Comparison of ENCODE assay signal across 15 mouse cellular contexts in the genomic region with DNA sequence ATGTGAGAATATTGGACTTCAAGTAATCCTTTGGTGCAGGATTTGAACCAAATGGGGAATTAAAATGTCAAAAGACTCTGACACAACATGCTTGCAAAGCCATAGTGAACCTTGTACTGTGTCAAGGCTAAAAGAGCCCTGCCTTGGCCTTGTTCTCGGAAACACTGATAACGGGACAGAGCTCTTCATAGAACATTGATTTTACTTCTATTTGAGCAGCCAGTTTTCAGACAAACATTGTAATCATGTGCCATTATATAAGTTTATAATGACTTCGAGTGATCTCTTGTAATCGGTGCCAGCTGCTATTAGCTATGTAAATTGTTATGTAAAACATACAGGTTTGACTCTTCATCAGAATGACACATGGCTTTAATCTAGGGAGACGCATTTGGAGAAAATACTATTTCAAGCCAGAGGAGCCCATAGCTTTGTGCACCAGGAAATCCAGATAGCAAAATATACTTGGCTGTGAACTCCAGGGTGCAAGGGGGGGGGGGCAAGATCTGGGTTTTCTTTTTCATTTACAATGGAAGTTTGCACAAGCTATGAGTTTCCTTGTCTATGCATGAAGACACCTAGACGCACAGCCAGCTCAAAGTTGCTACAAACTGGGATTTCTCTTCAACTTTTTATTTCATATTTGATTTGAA.
DNase-seq lines count a peak whose midpoint lies in the region; ATAC-seq and TF ChIP-seq lines count a peak whose summit lies in the region.
"Had no signal": no experiment of that assay in that cellular context is flagged by ENCODE, and none has a peak within 500 bp of the region (broad histone marks: within the 10 kb centered on the region; RNA-seq: fewer than 3 reads in every experiment).

No protein-coding gene starts in this region.

- H3K36me3 ChIP-seq in heart, embryonic 11.5 days (ENCODE audit: control insufficient read depth, insufficient read depth, low read length): peaks cover 4% of the 10 kb centered on the region; the same call in 1 of the 2 replicates
- H3K36me3 ChIP-seq in liver, embryonic 13.5 days: peaks cover 3% of the 10 kb centered on the region; the same call in 1 of the 2 replicates
- H3K36me3 ChIP-seq in embryonic facial prominence, embryonic 14.5 days (ENCODE audit: control insufficient read depth, insufficient read depth, low read length): peaks cover 42% of the 10 kb centered on the region; the same call in 1 of the 2 replicates
- H3K36me3 ChIP-seq in liver, postnatal 0 days (replicated peaks; ENCODE audit: insufficient read depth, low read length): peaks cover 23% of the 10 kb centered on the region
- H3K36me3 ChIP-seq: hindbrain, embryonic 12.5 days had no signal

- no peaks in the 10 kb centered on the region for H3K27me3 ChIP-seq in heart, embryonic 11.5 days (ENCODE audit: control insufficient read depth, insufficient read depth, low read length)
- no peaks in the 10 kb centered on the region for H3K27me3 ChIP-seq in liver, embryonic 13.5 days
- no peaks in the 10 kb centered on the region for H3K27me3 ChIP-seq in embryonic facial prominence, embryonic 14.5 days (replicated peaks; ENCODE audit: control insufficient read depth, insufficient read depth, low read length)
- H3K27me3 ChIP-seq in liver, postnatal 0 days (ENCODE audit: insufficient read depth, low read length): no peaks in the 10 kb centered on the region
- H3K27me3 ChIP-seq: hindbrain, embryonic 12.5 days; Patski had no signal

- H3K9ac ChIP-seq in heart, embryonic 11.5 days (ENCODE audit: low read depth, low read length): no peak overlapping the region
- H3K9ac ChIP-seq in liver, embryonic 13.5 days: no peak overlapping the region
- no peak overlapping the region for H3K9ac ChIP-seq in embryonic facial prominence, embryonic 14.5 days (ENCODE audit: low read depth, low read length)
- H3K9ac ChIP-seq in liver, postnatal 0 days (replicated peaks): no peak overlapping the region
- H3K9ac ChIP-seq: hindbrain, embryonic 12.5 days had no signal

- no peak for TF ChIP-seq CTCF in liver, postnatal 0 days (IDR thresholded peaks at IDR 0.05; ENCODE audit: low read depth)

- H3K9me3 ChIP-seq in heart, embryonic 11.5 days (replicated peaks; ENCODE audit: control insufficient read depth, low read length): no peaks in the 10 kb centered on the region
- no peaks in the 10 kb centered on the region for H3K9me3 ChIP-seq in liver, embryonic 13.5 days (replicated peaks)
- no peaks in the 10 kb centered on the region for H3K9me3 ChIP-seq in embryonic facial prominence, embryonic 14.5 days (ENCODE audit: control insufficient read depth, low read length)
- no peaks in the 10 kb centered on the region for H3K9me3 ChIP-seq in liver, postnatal 0 days (ENCODE audit: low read length)
- H3K9me3 ChIP-seq: hindbrain, embryonic 12.5 days; megakaryocyte, embryonic 14.5 days had no signal

- peak overlapping the region; percentile 11 for H3K27ac ChIP-seq in heart, embryonic 11.5 days (ENCODE audit: low read depth, low read length)
- peak overlapping the region; percentile 15; the same call in 1 of the 2 replicates for H3K27ac ChIP-seq in liver, embryonic 13.5 days
- peak overlapping the region; percentile 45 for H3K27ac ChIP-seq in embryonic facial prominence, embryonic 14.5 days (replicated peaks; ENCODE audit: low read depth, low read length)
- peak overlapping the region; percentile 66 for H3K27ac ChIP-seq in liver, postnatal 0 days (ENCODE audit: low read depth)
- H3K27ac ChIP-seq: hindbrain, embryonic 12.5 days had no signal

- H3K4me2 ChIP-seq in heart, embryonic 11.5 days: 0 out of 2 replicates have a peak overlapping the region, but pooled peaks have one; percentile 9
- no peak overlapping the region for H3K4me2 ChIP-seq in liver, embryonic 13.5 days
- no peak overlapping the region for H3K4me2 ChIP-seq in embryonic facial prominence, embryonic 14.5 days (ENCODE audit: low read depth, low read length)
- no peak overlapping the region for H3K4me2 ChIP-seq in liver, postnatal 0 days (ENCODE audit: low read depth, low read length)
- H3K4me2 ChIP-seq: hindbrain, embryonic 12.5 days had no signal

- H3K4me1 ChIP-seq in heart, embryonic 11.5 days (ENCODE audit: control insufficient read depth, insufficient read depth, low read length): peaks cover 34% of the 10 kb centered on the region
- H3K4me1 ChIP-seq in liver, embryonic 13.5 days (replicated peaks): peaks cover 34% of the 10 kb centered on the region
- H3K4me1 ChIP-seq in embryonic facial prominence, embryonic 14.5 days (ENCODE audit: control insufficient read depth, insufficient read depth, low read length): peaks cover 36% of the 10 kb centered on the region
- H3K4me1 ChIP-seq in liver, postnatal 0 days (ENCODE audit: insufficient read depth): peaks cover 45% of the 10 kb centered on the region

- H3K4me3 ChIP-seq in heart, embryonic 11.5 days (ENCODE audit: low read depth, low read length): no peak overlapping the region
- no peak overlapping the region for H3K4me3 ChIP-seq in liver, embryonic 13.5 days (replicated peaks)
- no peak overlapping the region for H3K4me3 ChIP-seq in embryonic facial prominence, embryonic 14.5 days (ENCODE audit: low read depth, low read length)
- no peak overlapping the region for H3K4me3 ChIP-seq in liver, postnatal 0 days (ENCODE audit: low read depth, low read length)
- H3K4me3 ChIP-seq: hindbrain, embryonic 12.5 days; megakaryocyte, embryonic 14.5 days; myocyte had no signal

- peak; percentile 77 for TF ChIP-seq EP300 in liver, postnatal 0 days (IDR thresholded peaks at IDR 0.05; ENCODE audit: low read depth)

- ATAC-seq in heart, embryonic 11.5 days (replicated peaks; ENCODE audit: insufficient number of reproducible peaks, low FRiP score, low TSS enrichment): no peak
- ATAC-seq in liver, embryonic 13.5 days (ENCODE audit: low read depth): no peak
- ATAC-seq in embryonic facial prominence, embryonic 14.5 days (ENCODE audit: low read depth): no peak
- peak; percentile 74 for ATAC-seq in liver, postnatal 0 days
- ATAC-seq: Patski had no signal

- WGBS in heart, embryonic 11.5 days (ENCODE audit: insufficient replicate concordance): 48% methylated on average over 6 of the region's 6 CpGs
- 65% methylated on average over 6 of the region's 6 CpGs for WGBS in liver, embryonic 13.5 days (ENCODE audit: insufficient replicate concordance)
- 52% methylated on average over 6 of the region's 6 CpGs for WGBS in embryonic facial prominence, embryonic 14.5 days
- WGBS in liver, postnatal 0 days (ENCODE audit: insufficient replicate concordance): 57% methylated on average over 6 of the region's 6 CpGs

- DNase-seq in heart, postnatal 4 days: no peak
- no peak for DNase-seq in liver, embryonic 13.5 days
- no peak for DNase-seq in liver
- no peak for DNase-seq in embryonic facial prominence, embryonic 14.5 days (ENCODE audit: low spot score)
- no peak for DNase-seq in liver, postnatal 0 days
- no peak for DNase-seq in thymus, postnatal 25 days
- DNase-seq in spleen, postnatal 14 days (ENCODE audit: low spot score in 2 of 2): no peak
- DNase-seq: cerebellum, adult 9-10 months; left cerebral cortex, postnatal 4 days; thymus, postnatal 36 days had no signal

Comparison
In these comparisons a context has a peak if more than half of its experiments do, and no peak if none do; other contexts are left out.
1. H3K27ac ChIP-seq: peak in every context shown above with its lines; median percentile 66 in liver, postnatal 0 days; 45 in embryonic facial prominence, embryonic 14.5 days; 15 in liver, embryonic 13.5 days; 11 in heart, embryonic 11.5 days.